Mouse (Mus musculus): ENCODE data around the gene Bbof1.

- no peak for TF ChIP-seq CTCF (conservative IDR thresholded peaks at IDR 0.05; ENCODE audit: low read length)
- no peak for TF ChIP-seq POU5F1 (IDR thresholded peaks at IDR 0.05; ENCODE audit: borderline replicate concordance, low read length)
Measured at GRCm38 (mm10) chr12:84438697-84439096, 29.8 kb downstream of the Bbof1 start.
